Mouse (Mus musculus) common myeloid progenitor, adult 5-6 weeks (primary cell): Measurements from ENCODE around the gene Ccdc146. TPM values are rescaled to one million over a fixed set of nuclear protein-coding genes. Genes with fewer than 3 reads are reported as not detected.

Experiments used
- ATAC-seq: replicated peaks from 2 replicates; pipeline ENCODE4 v1.8.0; 2016; ENCODE audit warnings: low read depth, mild to moderate bottlenecking, moderate TSS enrichment, inconsistent platforms; ENCODE audit not compliant: poor library complexity, severe bottlenecking
- total RNA-seq: library from RNA; stranded (forward); fragments of 200-1000, 187-1606 nt; gene quantifications from 2 replicates; pipeline ENCODE4 v1.2.3, GENCODE M21; 2017

The Ccdc146 gene
- not detected in 2 replicates for total RNA-seq

- ATAC-seq, result peak; percentile 99
Observed at GRCm38 (mm10) chr5:21424614-21425602, at the start of gene Ccdc146, which contains the start of gene Fam185a. Gene Ccdc146 (minus strand): TSS chr5:21424677. Gene Fam185a (plus strand): TSS chr5:21424958.

- no peak for ATAC-seq
Observed at GRCm38 (mm10) chr5:21468100-21468499, 43.6 kb upstream of the Ccdc146 start.

GRCm38 (mm10) chr5:21467387-21467786 is 42.9 kb upstream of the Ccdc146 start:
- no peak for ATAC-seq

GRCm38 (mm10) chr5:21440833-21441530 is 16.5 kb upstream of the Ccdc146 start:
- peak; percentile 71; the same call in 1 of the 2 replicates for ATAC-seq

- ATAC-seq, result no peak
Observed at GRCm38 (mm10) chr5:21439446-21440110, 15.1 kb upstream of the Ccdc146 start.

GRCm38 (mm10) chr5:21438428-21438827 is 14.0 kb upstream of the Ccdc146 start:
- ATAC-seq, result no peak

GRCm38 (mm10) chr5:21436471-21436975 is 12.0 kb upstream of the Ccdc146 start:
- ATAC-seq, result no peak

- ATAC-seq, result peak; percentile 73
Observed at GRCm38 (mm10) chr5:21434148-21434929, 9.9 kb upstream of the Ccdc146 start.

GRCm38 (mm10) chr5:21426666-21427065 is 2.2 kb upstream of the Ccdc146 start:
- ATAC-seq, result no peak

GRCm38 (mm10) chr5:21420609-21421008 is 3.9 kb downstream of the Ccdc146 start:
- no peak for ATAC-seq

GRCm38 (mm10) chr5:21418613-21419012 is 5.9 kb downstream of the Ccdc146 start:
- no peak for ATAC-seq

GRCm38 (mm10) chr5:21414116-21414820 is 10.2 kb downstream of the Ccdc146 start:
- ATAC-seq, result no peak

GRCm38 (mm10) chr5:21413322-21413721 is 11.2 kb downstream of the Ccdc146 start:
- ATAC-seq, result no peak

GRCm38 (mm10) chr5:21412056-21412455 is 12.4 kb downstream of the Ccdc146 start:
- ATAC-seq, result peak; percentile 72

- ATAC-seq, result peak; percentile 93
Observed at GRCm38 (mm10) chr5:21411261-21411666, 13.2 kb downstream of the Ccdc146 start.

GRCm38 (mm10) chr5:21395205-21395840 is 29.2 kb downstream of the Ccdc146 start:
- peak; percentile 97 for ATAC-seq

GRCm38 (mm10) chr5:21394562-21394961 is 29.9 kb downstream of the Ccdc146 start:
- no peak for ATAC-seq
